Mouse (Mus musculus): Measurements from ENCODE around the gene Mrpl46.

DNA sequence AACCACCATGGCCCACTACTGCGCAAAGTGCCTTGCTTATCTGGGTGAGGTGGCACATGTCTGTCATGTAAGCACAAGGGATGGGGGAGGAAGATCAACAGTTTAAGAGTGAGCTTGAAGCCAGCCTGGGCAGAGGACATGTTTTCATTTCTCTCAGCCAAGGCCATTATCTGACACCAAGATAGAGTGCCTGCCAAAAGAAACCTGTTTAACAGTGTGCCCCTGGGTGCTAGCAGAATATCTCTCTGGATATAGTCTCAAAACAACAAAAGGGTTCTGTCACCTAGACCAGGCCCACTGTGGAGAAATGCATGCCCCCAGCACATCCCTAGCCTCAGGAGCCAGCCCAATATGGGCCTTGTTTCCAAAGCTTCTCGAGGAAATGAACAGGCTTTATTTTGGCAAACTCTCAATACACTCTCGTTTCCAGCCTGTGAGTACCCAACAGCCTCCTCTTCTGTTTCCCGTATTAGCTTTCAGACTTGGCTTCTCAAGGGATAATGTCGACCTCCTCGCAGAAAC, 11.3 kb upstream of the Mrpl46 start:
- no peak for TF ChIP-seq CTCF (IDR thresholded peaks at IDR 0.05; ENCODE audit: borderline replicate concordance, control insufficient read depth, extremely low read depth, insufficient read depth, low read length, poor library complexity)
- no peak for TF ChIP-seq POLR2A (IDR thresholded peaks at IDR 0.05; ENCODE audit: control insufficient read depth, extremely low read depth, insufficient read depth, low read length, poor library complexity)
